In genomic region chr5:79275346-79275745, GRCm38 (mm10) we compare ENCODE assay signal across 13 mouse cellular contexts.
"Had no signal": no experiment of that assay in that cellular context is flagged by ENCODE, and none has a peak within 500 bp of the region (broad histone marks: within the 10 kb centered on the region; RNA-seq: fewer than 3 reads in every experiment).

No protein-coding gene starts in this region.

- H3K4me1 ChIP-seq: kidney, embryonic 15.5 days; limb, embryonic 10.5 days; liver, embryonic 15.5 days; lung, embryonic 15.5 days; megakaryocyte, embryonic 14.5 days had no signal

- H3K4me3 ChIP-seq: kidney, embryonic 15.5 days; limb, embryonic 10.5 days; liver, embryonic 15.5 days; lung, embryonic 15.5 days; megakaryocyte, embryonic 14.5 days had no signal

- H3K9me3 ChIP-seq: kidney, embryonic 15.5 days; limb, embryonic 10.5 days; liver, embryonic 15.5 days; lung, embryonic 15.5 days; megakaryocyte, embryonic 14.5 days had no signal

- H3K9ac ChIP-seq: kidney, embryonic 15.5 days; liver, embryonic 15.5 days; lung, embryonic 15.5 days had no signal

- H3K27me3 ChIP-seq: kidney, embryonic 15.5 days; liver, embryonic 15.5 days; lung, embryonic 15.5 days; megakaryocyte, embryonic 14.5 days had no signal

- DNase-seq: layer of hippocampus, adult 9-11 months; lung, postnatal 14 days; right cerebral cortex, postnatal 25 days; thymus, postnatal 4 days had no signal

- H3K27ac ChIP-seq: kidney, embryonic 15.5 days; limb, embryonic 10.5 days; liver, embryonic 15.5 days; lung, embryonic 15.5 days; macrophage; stomach, postnatal 0 days had no signal

- H3K36me3 ChIP-seq: kidney, embryonic 15.5 days; limb, embryonic 10.5 days; liver, embryonic 15.5 days; lung, embryonic 15.5 days had no signal

- H3K4me2 ChIP-seq: kidney, embryonic 15.5 days; liver, embryonic 11.5 days; liver, embryonic 15.5 days; lung, embryonic 15.5 days; midbrain, embryonic 11.5 days had no signal
